8 mouse cellular contexts compared by ENCODE assay signal in genomic region chr3:69317251-69318125, GRCm38 (mm10). TPM values are rescaled to one million over a fixed set of nuclear protein-coding genes. Genes with fewer than 3 reads are reported as not detected.
A peak's percentile ranks its signal among the peaks of the same experiment; 100 is the strongest.
DNase-seq lines count a peak whose midpoint lies in the region; ATAC-seq lines count a peak whose summit lies in the region.

No protein-coding gene starts in this region.

- peak; percentile 44 for DNase-seq in layer of hippocampus, adult 9-11 months
- DNase-seq in layer of hippocampus, adult 9-10 months (ENCODE audit: low spot score) = no peak
- peak; percentile 72 for DNase-seq in adrenal gland, postnatal 14 days
- DNase-seq in forebrain, embryonic 10.5 days (ENCODE audit: extremely low spot score, low spot score) = peak; percentile 63
- peak; percentile 61 for DNase-seq in liver, embryonic 11.5 days (ENCODE audit: low spot score)
- DNase-seq in ovary, postnatal 14 days (ENCODE audit: low spot score) = no peak

- H3K4me3 ChIP-seq in forebrain, embryonic 10.5 days = peak overlapping the region; percentile 78
- H3K4me3 ChIP-seq in hindbrain, embryonic 13.5 days = peak overlapping the region; percentile 83
- H3K4me3 ChIP-seq in liver, embryonic 11.5 days (ENCODE audit: low read depth, low read length) = peak overlapping the region; percentile 73
- H3K4me3 ChIP-seq in neural tube, embryonic 14.5 days (ENCODE audit: low read depth, low read length) = peak overlapping the region; percentile 67

- H3K9ac ChIP-seq in hindbrain, embryonic 13.5 days = peak overlapping the region; percentile 92
- H3K9ac ChIP-seq in liver, embryonic 11.5 days (ENCODE audit: low read depth, low read length) = peak overlapping the region; percentile 81
- peak overlapping the region; percentile 78 for H3K9ac ChIP-seq in neural tube, embryonic 14.5 days (replicated peaks; ENCODE audit: low read depth, low read length)

- peak overlapping the region; percentile 99 for H3K4me2 ChIP-seq in hindbrain, embryonic 13.5 days
- peak overlapping the region; percentile 96 for H3K4me2 ChIP-seq in liver, embryonic 11.5 days
- peak overlapping the region; percentile 81 for H3K4me2 ChIP-seq in neural tube, embryonic 14.5 days (ENCODE audit: low read depth, low read length)

- H3K27me3 ChIP-seq in forebrain, embryonic 10.5 days (ENCODE audit: poor library complexity, severe bottlenecking) = peaks cover 20% of the 10 kb centered on the region
- no peaks in the 10 kb centered on the region for H3K27me3 ChIP-seq in hindbrain, embryonic 13.5 days
- H3K27me3 ChIP-seq in liver, embryonic 11.5 days (replicated peaks; ENCODE audit: control insufficient read depth, insufficient read depth, low read length) = 0 out of 2 replicates have a peak, but pooled peaks cover 3% of the 10 kb centered on the region
- no peaks in the 10 kb centered on the region for H3K27me3 ChIP-seq in neural tube, embryonic 14.5 days (ENCODE audit: control insufficient read depth, insufficient read depth, low read length)

- H3K36me3 ChIP-seq in forebrain, embryonic 10.5 days (replicated peaks) = no peaks in the 10 kb centered on the region
- H3K36me3 ChIP-seq in hindbrain, embryonic 13.5 days = no peaks in the 10 kb centered on the region
- no peaks in the 10 kb centered on the region for H3K36me3 ChIP-seq in liver, embryonic 11.5 days (ENCODE audit: control insufficient read depth, insufficient read depth, low read length)
- no peaks in the 10 kb centered on the region for H3K36me3 ChIP-seq in neural tube, embryonic 14.5 days (ENCODE audit: control insufficient read depth, insufficient read depth, low read length)

- peak overlapping the region; percentile 98 for H3K27ac ChIP-seq in forebrain, embryonic 10.5 days
- H3K27ac ChIP-seq in hindbrain, embryonic 13.5 days = peak overlapping the region; percentile 94
- peak overlapping the region; percentile 81 for H3K27ac ChIP-seq in liver, embryonic 11.5 days (ENCODE audit: low read depth, low read length)
- peak overlapping the region; percentile 90 for H3K27ac ChIP-seq in neural tube, embryonic 14.5 days (ENCODE audit: low read depth, low read length)

- H3K4me1 ChIP-seq in forebrain, embryonic 10.5 days = peaks cover 35% of the 10 kb centered on the region
- peaks cover 45% of the 10 kb centered on the region for H3K4me1 ChIP-seq in hindbrain, embryonic 13.5 days (replicated peaks)
- H3K4me1 ChIP-seq in liver, embryonic 11.5 days (replicated peaks; ENCODE audit: control insufficient read depth, insufficient read depth, low read length) = peaks cover 13% of the 10 kb centered on the region
- H3K4me1 ChIP-seq in neural tube, embryonic 14.5 days (ENCODE audit: control insufficient read depth, insufficient read depth, low read length) = peaks cover 27% of the 10 kb centered on the region

- WGBS in forebrain, embryonic 10.5 days = under 1% methylated on average over 71 of the region's 73 CpGs
- under 1% methylated on average over 73 of the region's 73 CpGs for WGBS in hindbrain, embryonic 13.5 days
- under 1% methylated on average over 73 of the region's 73 CpGs for WGBS in liver, embryonic 11.5 days
- WGBS in neural tube, embryonic 14.5 days = under 1% methylated on average over 73 of the region's 73 CpGs

- peak; percentile 55; the same call in 1 of the 2 replicates for ATAC-seq in hindbrain, embryonic 13.5 days (ENCODE audit: low FRiP score)
- ATAC-seq in liver, embryonic 11.5 days (replicated peaks; ENCODE audit: low FRiP score) = peak; percentile 16
- peak; percentile 61 for ATAC-seq in neural tube, embryonic 14.5 days (ENCODE audit: low read depth)

- H3K9me3 ChIP-seq in forebrain, embryonic 10.5 days = no peaks in the 10 kb centered on the region
- no peaks in the 10 kb centered on the region for H3K9me3 ChIP-seq in hindbrain, embryonic 13.5 days
- H3K9me3 ChIP-seq in liver, embryonic 11.5 days (ENCODE audit: control insufficient read depth, low read length) = no peaks in the 10 kb centered on the region
- no peaks in the 10 kb centered on the region for H3K9me3 ChIP-seq in neural tube, embryonic 14.5 days (ENCODE audit: control insufficient read depth, low read length)

RNA-seq across cellular contexts. Expression of gene Ppm1l, which starts 0.8 kb away (rescaled TPM):
- 12.6 and 13.5 TPM in 2 replicates for total RNA-seq in adrenal gland, postnatal 14 days (2021)
- polyA plus RNA-seq in forebrain, embryonic 10.5 days (2016; fragmentation: Nextera tagmentation; extraction: Ambion mirVana) = 9.3 and 9.8 TPM in 2 replicates
- polyA plus RNA-seq in hindbrain, embryonic 13.5 days (2015; fragmentation: Nextera tagmentation; extraction: Ambion mirVana) = 22.6 and 23.9 TPM in 2 replicates
- polyA plus RNA-seq in liver, embryonic 11.5 days (2014; fragmentation: Nextera tagmentation; extraction: Ambion mirVana) = 8.2 and 8.3 TPM in 2 replicates
- polyA plus RNA-seq in neural tube, embryonic 14.5 days (2014; fragmentation: Nextera tagmentation; extraction: Ambion mirVana) = 23.3 and 31.7 TPM in 2 replicates

Comparison
In these comparisons a context has a peak if more than half of its experiments do, and no peak if none do; other contexts are left out.
1. DNase-seq: peak in layer of hippocampus, adult 9-11 months (single experiment), adrenal gland, postnatal 14 days (single experiment), forebrain, embryonic 10.5 days (single experiment) and liver, embryonic 11.5 days (single experiment); none in layer of hippocampus, adult 9-10 months (single experiment) and ovary, postnatal 14 days (single experiment).
2. Peak in every context shown above with its lines, with median percentiles within 50 percentile points of each other: H3K27ac ChIP-seq, H3K4me3 ChIP-seq, ATAC-seq, H3K4me2 ChIP-seq and H3K9ac ChIP-seq.